Mouse (Mus musculus) C2C12 (cell line): ENCODE measurements around the gene Agap2.

Experiments used
- CEBPB ChIP-seq: IDR thresholded peaks from one replicate; pipeline ENCODE4 v1.6.1; 2011; ENCODE audit warnings: low read depth, mild to moderate bottlenecking, control low read depth, moderate library complexity
- CTCF ChIP-seq: IDR thresholded peaks from one replicate; pipeline ENCODE4 v1.5.1; 2011; ENCODE audit not compliant: control insufficient read depth, insufficient read depth, insufficient read length
- FOSL1 ChIP-seq: IDR thresholded peaks from one replicate; pipeline ENCODE4 v1.8.0; 2011; ENCODE audit warnings: mild to moderate bottlenecking, low read length; ENCODE audit not compliant: poor library complexity, insufficient read depth, severe bottlenecking
- MAX ChIP-seq: IDR thresholded peaks from one replicate; pipeline ENCODE4 v1.6.1; 2011; ENCODE audit warnings: mild to moderate bottlenecking, control low read depth
- MYOD1 ChIP-seq: IDR thresholded peaks from one replicate; pipeline ENCODE4 v1.6.1; 2011; ENCODE audit warnings: low read depth; ENCODE audit not compliant: control insufficient read depth, insufficient read length
- USF1 ChIP-seq: IDR thresholded peaks from one replicate; pipeline ENCODE4 v1.6.1; 2011; ENCODE audit warnings: low read depth, mild to moderate bottlenecking, control low read depth, moderate library complexity

DNA sequence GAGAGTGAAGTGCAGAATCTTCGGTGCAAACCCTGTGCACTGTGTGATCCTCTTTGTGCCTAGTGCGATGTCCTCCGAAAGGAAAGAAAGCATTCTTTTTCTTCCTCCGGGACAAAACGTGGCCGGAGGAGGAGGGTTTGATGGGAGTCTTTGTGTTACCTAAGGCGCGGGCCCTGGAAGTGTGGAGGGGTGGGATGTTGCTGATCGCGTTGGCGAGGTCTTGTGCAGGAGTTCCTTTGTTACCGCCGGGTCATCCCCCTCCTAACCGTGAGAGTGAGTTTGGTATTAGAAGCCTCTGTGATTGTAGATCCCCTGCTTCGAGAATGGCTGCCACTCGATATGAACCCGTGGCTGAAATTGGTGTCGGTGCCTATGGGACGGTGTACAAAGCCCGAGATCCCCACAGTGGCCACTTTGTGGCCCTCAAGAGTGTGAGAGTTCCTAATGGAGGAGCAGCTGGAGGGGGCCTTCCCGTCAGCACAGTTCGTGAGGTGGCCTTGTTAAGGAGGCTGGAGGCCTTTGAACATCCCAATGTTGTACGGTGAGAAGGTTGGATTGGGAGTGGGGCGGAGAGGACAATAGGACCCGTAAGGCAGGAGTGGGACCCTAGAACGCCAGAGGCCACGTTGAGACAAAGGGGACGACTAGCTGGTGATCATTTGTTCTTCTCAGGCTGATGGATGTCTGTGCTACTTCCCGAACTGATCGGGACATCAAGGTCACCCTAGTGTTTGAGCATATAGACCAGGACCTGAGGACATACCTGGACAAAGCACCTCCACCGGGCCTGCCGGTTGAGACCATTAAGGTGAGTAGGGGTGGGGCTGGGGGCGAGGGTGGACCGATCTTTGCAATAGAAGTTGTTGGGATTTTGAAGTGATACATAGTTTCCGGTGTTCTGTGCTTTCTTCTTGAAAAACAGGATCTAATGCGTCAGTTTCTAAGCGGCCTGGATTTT, 10.9 kb upstream of the Agap2 start:
- TF ChIP-seq MAX, result no peak
- TF ChIP-seq CTCF, result no peak
- no peak for TF ChIP-seq FOSL1
- no peak for TF ChIP-seq USF1
- TF ChIP-seq MYOD1, result no peak
- no peak for TF ChIP-seq CEBPB
